Mouse (Mus musculus): ENCODE data around the gene Mgrn1. TPM values are rescaled to one million over a fixed set of nuclear protein-coding genes. Genes with fewer than 3 reads are reported as not detected.

The Mgrn1 gene
- polyA plus RNA-seq (2015; fragmentation: Nextera tagmentation; extraction: Ambion mirVana), result 98.9 and 102 TPM in 2 replicates

GRCm38 (mm10) chr16:4885760-4886689, at the start of gene Mgrn1:
TSS of gene Mgrn1 (plus strand) at chr16:4886249.
- H3K36me3 ChIP-seq, result peaks cover 3% of the 10 kb centered on the region
- no peaks in the 10 kb centered on the region for H3K9me3 ChIP-seq
- ATAC-seq (ENCODE audit: low FRiP score, low read depth), result peak; percentile 89
- 1% methylated on average over 62 of the region's 74 CpGs for WGBS
- peaks cover 41% of the 10 kb centered on the region for H3K4me1 ChIP-seq
- H3K9ac ChIP-seq, result peak within 1 kb of the TSS; percentile 96
- H3K27me3 ChIP-seq, result no peaks in the 10 kb centered on the region
- peak within 1 kb of the TSS; percentile 87 for H3K4me2 ChIP-seq (replicated peaks)
- peak within 1 kb of the TSS; percentile 92 for H3K4me3 ChIP-seq
- peak within 1 kb of the TSS; percentile 84 for H3K27ac ChIP-seq

DNA sequence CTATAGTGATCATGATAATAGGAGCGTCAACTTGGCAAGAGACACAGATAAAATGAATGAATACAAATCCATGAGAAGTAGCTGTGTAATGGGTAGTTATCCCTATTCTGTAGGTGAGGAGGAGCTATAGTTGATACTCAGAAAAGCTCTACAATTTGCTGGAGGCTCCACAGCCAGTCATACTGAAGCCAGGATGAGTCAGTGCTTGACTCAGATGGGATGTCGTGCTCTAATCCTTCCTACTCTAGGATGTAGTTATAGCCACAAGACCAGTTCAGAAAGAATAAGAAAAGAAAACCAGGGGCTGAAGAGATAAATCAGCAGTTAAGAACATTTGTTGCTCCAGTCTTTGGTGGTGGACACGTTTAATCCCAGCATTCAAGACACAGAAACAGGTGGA, 48.4 kb upstream of the Mgrn1 start:
- WGBS, result 77% methylated on average over 3 of the region's 3 CpGs
- Histone ChIP-seq H3K4me3 (no peak overlapping the region), H3K27ac (no peak overlapping the region), H3K36me3 (no peaks in the 10 kb centered on the region), H3K9me3 (no peaks in the 10 kb centered on the region), H3K9ac (no peak overlapping the region), H3K27me3 (no peaks in the 10 kb centered on the region), H3K4me2 (replicated peaks) (no peak overlapping the region), H3K4me1 (no peaks in the 10 kb centered on the region)
- ATAC-seq (ENCODE audit: low FRiP score, low read depth), result no peak

DNA sequence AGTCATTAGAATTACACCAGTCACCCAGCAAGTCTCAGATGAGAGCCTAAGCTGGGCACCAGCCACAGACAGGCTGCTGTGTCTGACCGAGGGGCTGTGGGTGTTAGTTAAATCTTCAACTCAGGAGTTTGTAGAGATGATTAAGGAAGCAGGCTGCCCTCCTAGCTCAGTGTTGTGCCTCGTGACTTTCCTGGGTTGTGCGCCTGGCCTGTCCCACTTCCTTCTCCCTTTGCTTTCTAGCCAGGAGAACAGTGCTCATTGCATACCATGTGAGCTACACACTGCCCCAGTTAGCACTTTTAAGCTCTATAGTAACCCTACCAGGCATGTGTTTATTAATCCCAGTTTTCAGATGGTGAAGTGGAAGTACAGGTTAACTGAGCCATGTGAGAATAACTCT, 46.5 kb upstream of the Mgrn1 start:
- Histone ChIP-seq H3K4me2 (replicated peaks) (no peak overlapping the region), H3K27ac (no peak overlapping the region), H3K27me3 (no peaks in the 10 kb centered on the region), H3K4me1 (no peaks in the 10 kb centered on the region), H3K9ac (no peak overlapping the region), H3K4me3 (no peak overlapping the region), H3K36me3 (no peaks in the 10 kb centered on the region), H3K9me3 (no peaks in the 10 kb centered on the region)
- ATAC-seq (ENCODE audit: low FRiP score, low read depth), result no peak
- WGBS, result 80% methylated on average over 3 of the region's 3 CpGs

DNA sequence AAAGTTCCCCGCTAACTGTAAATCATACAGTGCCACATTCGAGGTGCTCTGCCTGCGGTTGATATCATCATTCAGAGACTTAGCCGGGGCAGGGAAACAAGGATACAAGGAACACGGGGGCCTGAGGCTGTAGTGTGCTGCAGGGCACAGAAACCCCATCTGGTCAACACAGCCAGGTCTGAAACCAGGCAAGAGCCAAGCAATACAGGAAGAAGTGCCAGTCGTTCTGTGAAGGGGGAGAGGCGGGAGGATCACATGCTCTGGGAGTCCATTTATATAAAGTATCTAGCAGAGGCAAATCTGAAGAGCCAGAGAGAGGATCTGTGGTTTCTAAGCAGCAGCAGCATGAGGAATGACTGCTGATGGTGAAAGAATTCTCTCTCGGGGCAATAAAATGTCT, 45.8 kb upstream of the Mgrn1 start:
- Histone ChIP-seq H3K36me3 (no peaks in the 10 kb centered on the region), H3K27me3 (no peaks in the 10 kb centered on the region), H3K4me3 (no peak overlapping the region), H3K27ac (no peak overlapping the region), H3K4me1 (no peaks in the 10 kb centered on the region), H3K4me2 (replicated peaks) (no peak overlapping the region), H3K9me3 (no peaks in the 10 kb centered on the region), H3K9ac (no peak overlapping the region)
- no peak for ATAC-seq (ENCODE audit: low FRiP score, low read depth)
- 76% methylated on average over 8 of the region's 8 CpGs for WGBS

- ATAC-seq (ENCODE audit: low FRiP score, low read depth), result no peak
- 83% methylated on average over 3 of the region's 3 CpGs for WGBS
- H3K9me3 ChIP-seq, result no peaks in the 10 kb centered on the region
- H3K27ac ChIP-seq, result no peak overlapping the region
- no peak overlapping the region for H3K4me3 ChIP-seq
- no peak overlapping the region for H3K9ac ChIP-seq
- H3K4me1 ChIP-seq, result 0 out of 2 replicates have a peak, but pooled peaks cover 7% of the 10 kb centered on the region
- no peaks in the 10 kb centered on the region for H3K27me3 ChIP-seq
- H3K36me3 ChIP-seq, result no peaks in the 10 kb centered on the region
- H3K4me2 ChIP-seq (replicated peaks), result no peak overlapping the region
These were observed 39.0 kb upstream of the Mgrn1 start for GRCm38 (mm10) chr16:4847041-4847440.

GRCm38 (mm10) chr16:4848090-4848489, 38.0 kb upstream of the Mgrn1 start:
- Histone ChIP-seq H3K4me1 (0 out of 2 replicates have a peak, but pooled peaks cover 7% of the 10 kb centered on the region), H3K27ac (no peak overlapping the region), H3K9ac (no peak overlapping the region), H3K4me3 (no peak overlapping the region), H3K27me3 (no peaks in the 10 kb centered on the region), H3K36me3 (no peaks in the 10 kb centered on the region), H3K4me2 (replicated peaks) (no peak overlapping the region), H3K9me3 (no peaks in the 10 kb centered on the region)
- ATAC-seq (ENCODE audit: low FRiP score, low read depth), result no peak
- WGBS, result 74% methylated on average over 2 of the region's 2 CpGs

DNA sequence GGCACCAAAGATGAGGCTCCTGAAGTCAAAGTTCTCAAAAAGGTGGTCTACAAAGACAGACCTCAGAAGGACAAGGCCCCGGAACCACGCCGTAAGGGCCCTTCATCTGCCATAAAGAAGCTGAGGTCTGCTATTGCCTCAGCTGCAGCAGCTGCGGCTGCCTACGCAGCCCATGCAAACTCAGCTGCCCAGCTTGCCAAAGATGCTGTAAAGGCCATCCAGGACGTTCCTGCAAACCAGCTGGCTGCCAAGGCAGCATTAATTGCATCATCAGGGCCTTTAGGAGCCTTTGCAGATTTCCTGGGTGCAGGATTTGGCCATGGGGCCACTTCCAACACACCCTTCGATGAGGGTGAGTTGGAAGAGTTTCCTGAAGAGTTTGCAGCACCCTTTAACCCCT, 35.7 kb upstream of the Mgrn1 start:
- Histone ChIP-seq H3K27me3 (no peaks in the 10 kb centered on the region), H3K27ac (no peak overlapping the region), H3K36me3 (no peaks in the 10 kb centered on the region), H3K9me3 (no peaks in the 10 kb centered on the region), H3K4me1 (0 out of 2 replicates have a peak, but pooled peaks cover 7% of the 10 kb centered on the region), H3K9ac (no peak overlapping the region), H3K4me2 (replicated peaks) (no peak overlapping the region), H3K4me3 (no peak overlapping the region)
- 61% methylated on average over 7 of the region's 7 CpGs for WGBS
- no peak for ATAC-seq (ENCODE audit: low FRiP score, low read depth)

DNA sequence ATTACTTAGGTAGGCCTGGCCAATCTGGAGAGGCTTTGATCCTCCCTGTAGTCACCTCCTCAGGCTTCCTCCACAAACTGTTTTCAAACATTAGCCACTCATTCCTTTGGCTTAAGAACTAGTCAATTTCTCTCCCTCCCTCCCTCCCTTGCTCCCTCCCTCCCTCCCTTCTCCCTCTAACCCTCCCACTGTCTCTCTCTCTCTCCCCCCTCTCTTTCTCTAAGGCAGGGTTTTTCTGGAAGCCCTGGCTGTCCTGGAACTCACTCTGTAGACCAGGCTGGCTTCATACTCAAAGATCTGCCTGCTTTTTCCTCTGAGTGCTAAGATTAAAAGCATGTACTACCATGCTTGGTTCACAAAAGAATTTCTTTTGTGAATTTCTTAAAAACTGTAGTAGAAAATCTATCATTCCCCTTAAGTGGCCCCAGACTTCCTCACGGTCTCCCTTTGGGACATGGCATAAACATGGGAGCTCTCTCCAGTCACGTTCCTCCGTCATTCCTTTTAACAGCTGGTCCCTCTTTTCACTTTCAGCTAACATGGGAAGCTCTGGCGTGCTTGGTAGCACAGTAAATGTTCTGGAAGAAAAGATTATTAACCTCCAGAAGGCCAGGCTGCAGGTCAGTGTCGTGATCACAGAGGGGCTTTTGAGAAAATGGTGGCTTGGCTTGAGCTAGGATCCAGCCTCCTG, 35.0 kb upstream of the Mgrn1 start:
- Histone ChIP-seq H3K9me3 (no peaks in the 10 kb centered on the region), H3K9ac (no peak overlapping the region), H3K4me2 (replicated peaks) (no peak overlapping the region), H3K4me3 (no peak overlapping the region), H3K27me3 (no peaks in the 10 kb centered on the region), H3K36me3 (no peaks in the 10 kb centered on the region), H3K4me1 (0 out of 2 replicates have a peak, but pooled peaks cover 7% of the 10 kb centered on the region), H3K27ac (no peak overlapping the region)
- ATAC-seq (ENCODE audit: low FRiP score, low read depth), result no peak
- WGBS, result 33% methylated on average over 5 of the region's 5 CpGs

GRCm38 (mm10) chr16:4855046-4855650, 30.9 kb upstream of the Mgrn1 start:
- 61% methylated on average over 5 of the region's 5 CpGs for WGBS
- Histone ChIP-seq H3K27me3 (no peaks in the 10 kb centered on the region), H3K4me2 (replicated peaks) (no peak overlapping the region), H3K4me1 (0 out of 2 replicates have a peak, but pooled peaks cover 7% of the 10 kb centered on the region), H3K27ac (no peak overlapping the region), H3K4me3 (no peak overlapping the region), H3K9ac (no peak overlapping the region), H3K9me3 (no peaks in the 10 kb centered on the region), H3K36me3 (no peaks in the 10 kb centered on the region)
- no peak for ATAC-seq (ENCODE audit: low FRiP score, low read depth)

DNA sequence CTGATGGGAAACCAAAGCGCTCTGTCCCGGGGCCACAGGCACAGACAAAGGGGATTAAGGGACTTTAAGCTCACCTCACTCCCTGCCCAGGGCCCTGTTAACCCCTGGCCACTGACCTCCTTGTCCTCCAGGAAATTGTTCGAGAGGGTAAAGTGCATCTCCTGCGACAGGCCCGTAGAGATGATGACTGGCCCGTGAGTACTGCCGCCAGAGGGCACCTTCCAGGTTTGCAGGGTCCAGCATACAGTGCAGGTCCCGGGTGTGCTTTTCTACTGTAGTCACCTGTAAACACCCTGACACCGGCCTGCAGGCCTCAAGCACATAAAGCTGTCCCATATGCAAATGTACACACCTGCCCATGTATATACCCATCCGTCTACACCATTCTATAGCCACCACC, 24.7 kb upstream of the Mgrn1 start:
- peaks cover 9% of the 10 kb centered on the region for H3K4me1 ChIP-seq
- H3K4me3 ChIP-seq, result no peak overlapping the region
- WGBS, result 50% methylated on average over 10 of the region's 10 CpGs
- no peak for ATAC-seq (ENCODE audit: low FRiP score, low read depth)
- no peak overlapping the region for H3K27ac ChIP-seq
- H3K4me2 ChIP-seq (replicated peaks), result no peak overlapping the region
- no peaks in the 10 kb centered on the region for H3K36me3 ChIP-seq
- no peak overlapping the region for H3K9ac ChIP-seq
- H3K9me3 ChIP-seq, result no peaks in the 10 kb centered on the region
- no peaks in the 10 kb centered on the region for H3K27me3 ChIP-seq

DNA sequence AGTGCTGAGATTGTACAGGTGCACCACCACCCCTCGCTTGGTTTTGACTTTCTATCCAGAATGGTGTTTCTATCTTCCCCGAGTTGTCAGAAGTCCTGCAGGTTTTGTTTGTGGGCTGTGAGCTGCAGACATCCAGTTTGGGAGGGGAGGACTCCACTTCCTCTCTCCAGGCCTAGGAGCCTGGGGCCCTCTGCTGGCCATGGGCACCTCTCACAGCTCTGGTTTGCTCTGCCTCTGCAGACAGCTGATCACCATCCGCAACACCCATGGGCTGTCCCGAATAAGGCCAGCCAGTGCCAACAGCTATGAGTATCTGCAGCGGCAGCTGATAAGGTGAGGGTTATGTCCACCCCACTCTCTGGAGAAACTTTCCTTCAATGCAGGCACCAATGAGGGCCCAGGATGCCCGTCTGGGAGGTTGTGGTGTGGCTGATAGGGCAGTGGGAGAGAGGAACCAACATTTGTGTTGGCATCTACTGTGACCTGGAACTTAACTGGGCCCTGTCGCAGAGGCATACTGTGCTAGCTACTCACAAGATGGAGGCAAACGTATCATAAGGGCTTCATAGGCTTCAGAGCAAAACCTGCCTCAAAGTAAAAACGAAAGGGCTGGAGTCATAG, 23.1 kb upstream of the Mgrn1 start:
- no peaks in the 10 kb centered on the region for H3K36me3 ChIP-seq
- 62% methylated on average over 9 of the region's 9 CpGs for WGBS
- ATAC-seq (ENCODE audit: low FRiP score, low read depth), result peak; percentile 76

GRCm38 (mm10) chr16:4863742-4864141, 22.3 kb upstream of the Mgrn1 start:
- Histone ChIP-seq H3K4me2 (replicated peaks) (no peak overlapping the region), H3K9ac (no peak overlapping the region), H3K27me3 (no peaks in the 10 kb centered on the region), H3K4me1 (peaks cover 11% of the 10 kb centered on the region), H3K9me3 (no peaks in the 10 kb centered on the region), H3K4me3 (no peak overlapping the region), H3K36me3 (peaks cover 5% of the 10 kb centered on the region), H3K27ac (no peak overlapping the region)
- 84% methylated on average over 8 of the region's 8 CpGs for WGBS
- no peak for ATAC-seq (ENCODE audit: low FRiP score, low read depth)

More for the DNA sequence above, 23.1 kb upstream of the Mgrn1 start:
- Histone ChIP-seq H3K27me3 (no peaks in the 10 kb centered on the region), H3K4me1 (peaks cover 11% of the 10 kb centered on the region), H3K9me3 (no peaks in the 10 kb centered on the region), H3K4me2 (replicated peaks) (no peak overlapping the region), H3K4me3 (no peak overlapping the region), H3K27ac (no peak overlapping the region), H3K9ac (no peak overlapping the region)

Measured in limb, embryonic 13.5 days (tissue).